Mouse (Mus musculus) embryonic facial prominence, embryonic 14.5 days (tissue): Measurements from ENCODE around the gene Abt1. TPM values are rescaled to one million over a fixed set of nuclear protein-coding genes. Genes with fewer than 3 reads are reported as not detected.

Source experiments
- ATAC-seq: fragments of 200-750 bp; cut with Nextera tagmentation; 2 replicates; pipeline ENCODE4 v1.8.0; 2017; ENCODE audit warnings: low read depth, moderate number of reproducible peaks, moderate TSS enrichment
- DNase-seq: peaks from one replicate; pipeline ENCODE4 v3.0.0-alpha.2; 2015; ENCODE audit warnings: low spot score
- H3K27ac ChIP-seq: fragments of 300-500 bp; sonication (generic); replicated peaks from 2 replicates; pipeline ENCODE4 v1.5.1; 2014; ENCODE audit warnings: low read depth, mild to moderate bottlenecking, low read length, moderate library complexity
- H3K27me3 ChIP-seq: fragments of 300-500 bp; sonication (generic); replicated peaks from 2 replicates; pipeline ENCODE4 v1.6.1; 2014; ENCODE audit warnings: low read length; ENCODE audit not compliant: control insufficient read depth, insufficient read depth
- H3K36me3 ChIP-seq: fragments of 300-500 bp; sonication (generic); 2 replicates; pipeline ENCODE4 v1.6.1; 2014; ENCODE audit warnings: low read length, mixed read lengths; ENCODE audit not compliant: control insufficient read depth, insufficient read depth
- H3K4me1 ChIP-seq: fragments of 300-500 bp; sonication (generic); 2 replicates; pipeline ENCODE4 v1.6.1; 2014; ENCODE audit warnings: antibody characterized with exemption, low read length; ENCODE audit not compliant: control insufficient read depth, insufficient read depth
- H3K4me2 ChIP-seq: fragments of 300-500 bp; sonication (generic); 2 replicates; pipeline ENCODE4 v1.6.1; 2014; ENCODE audit warnings: low read depth, mild to moderate bottlenecking, low read length, moderate library complexity, mixed read lengths
- H3K4me3 ChIP-seq: fragments of 300-500 bp; sonication (generic); 2 replicates; pipeline ENCODE4 v1.5.1; 2014; ENCODE audit warnings: low read depth, mild to moderate bottlenecking, low read length
- H3K9ac ChIP-seq: fragments of 300-500 bp; sonication (generic); 2 replicates; pipeline ENCODE4 v1.6.1; 2014; ENCODE audit warnings: low read depth, mild to moderate bottlenecking, low read length, moderate library complexity, mixed read lengths
- H3K9me3 ChIP-seq: fragments of 300-500 bp; sonication (generic); 2 replicates; pipeline ENCODE4 v1.6.1; 2016; ENCODE audit warnings: low read length; ENCODE audit not compliant: control insufficient read depth
- WGBS: fragments of 180-500 bp; shearing (Covaris S2); extraction: QIAGEN DNeasy Blood & Tissue Kit; methylation state at CpG from one replicate; pipeline ENCODE4 v1.1.7; 2014; 5-methylcytosine and 5-hydroxymethylcytosine counted together
- polyA plus RNA-seq: library from polyadenylated mRNA; unstranded; fragments of >200 nt; fragmentation: Nextera tagmentation; extraction: Ambion mirVana; gene quantifications from 2 replicates; pipeline ENCODE4 v1.2.1, GENCODE M21; 2014

Gene Abt1
- polyA plus RNA-seq, 1 experiment from 2014 or later: 11.6 TPM

- no peak for ATAC-seq
- WGBS: 29% methylated on average over 10 of the region's 10 CpGs
Measured at GRCm38 (mm10) chr13:23429771-23430380, 6.2 kb upstream of the Abt1 start.

GRCm38 (mm10) chr13:23428166-23428993 is 4.7 kb upstream of the Abt1 start:
- DNase-seq (no peak), ATAC-seq (no peak)
- no peak overlapping the region for H3K9ac ChIP-seq
- no peaks in the 10 kb centered on the region for H3K36me3 ChIP-seq
- H3K9me3 ChIP-seq: no peaks in the 10 kb centered on the region
- 56% methylated on average over 16 of the region's 16 CpGs for WGBS
- no peaks in the 10 kb centered on the region for H3K27me3 ChIP-seq
- no peak overlapping the region for H3K4me2 ChIP-seq
- no peak overlapping the region for H3K27ac ChIP-seq
- H3K4me3 ChIP-seq: no peak overlapping the region
- peaks cover 8% of the 10 kb centered on the region for H3K4me1 ChIP-seq

More at GRCm38 (mm10) chr13:23429771-23430380, 6.2 kb upstream of the Abt1 start:
- H3K4me2 ChIP-seq: peak overlapping the region; percentile 66
- H3K9ac ChIP-seq: peak overlapping the region; percentile 72
- no peak for DNase-seq
- H3K4me1 ChIP-seq: peaks cover 11% of the 10 kb centered on the region
- H3K4me3 ChIP-seq: peak overlapping the region; percentile 57
- H3K36me3 ChIP-seq: no peaks in the 10 kb centered on the region
- H3K27ac ChIP-seq: peak overlapping the region; percentile 85
- H3K27me3 ChIP-seq: no peaks in the 10 kb centered on the region
- H3K9me3 ChIP-seq: no peaks in the 10 kb centered on the region

GRCm38 (mm10) chr13:23427401-23427910 is 3.8 kb upstream of the Abt1 start:
- WGBS: 59% methylated on average over 10 of the region's 10 CpGs
- Histone ChIP-seq H3K36me3 (no peaks in the 10 kb centered on the region), H3K9ac (no peak overlapping the region), H3K4me3 (peak overlapping the region; percentile 4; the same call in 1 of the 2 replicates), H3K4me2 (no peak overlapping the region), H3K27me3 (no peaks in the 10 kb centered on the region), H3K27ac (no peak overlapping the region), H3K9me3 (no peaks in the 10 kb centered on the region), H3K4me1 (peaks cover 13% of the 10 kb centered on the region)
- DNase-seq (no peak), ATAC-seq (no peak)

GRCm38 (mm10) chr13:23426922-23427321 is 3.3 kb upstream of the Abt1 start:
- Histone ChIP-seq H3K4me1 (peaks cover 13% of the 10 kb centered on the region), H3K27me3 (no peaks in the 10 kb centered on the region), H3K9me3 (no peaks in the 10 kb centered on the region), H3K9ac (no peak overlapping the region), H3K36me3 (peaks cover 3% of the 10 kb centered on the region), H3K27ac (no peak overlapping the region), H3K4me3 (peak overlapping the region; percentile 4; the same call in 1 of the 2 replicates), H3K4me2 (no peak overlapping the region)
- ATAC-seq (no peak), DNase-seq (peak; percentile 71)
- WGBS: 14% methylated on average over 14 of the region's 14 CpGs

- WGBS: 10% methylated on average over 8 of the region's 8 CpGs
- no peak overlapping the region for H3K27ac ChIP-seq
- peaks cover 9% of the 10 kb centered on the region for H3K36me3 ChIP-seq
- no peak overlapping the region for H3K4me2 ChIP-seq
- peak; percentile 59 for DNase-seq
- no peaks in the 10 kb centered on the region for H3K27me3 ChIP-seq
- no peak overlapping the region for H3K4me3 ChIP-seq
- H3K9me3 ChIP-seq: no peaks in the 10 kb centered on the region
- H3K9ac ChIP-seq: no peak overlapping the region
- no peak for ATAC-seq
- H3K4me1 ChIP-seq: peaks cover 13% of the 10 kb centered on the region
Measured at GRCm38 (mm10) chr13:23426335-23426734, 2.7 kb upstream of the Abt1 start.

DNA sequence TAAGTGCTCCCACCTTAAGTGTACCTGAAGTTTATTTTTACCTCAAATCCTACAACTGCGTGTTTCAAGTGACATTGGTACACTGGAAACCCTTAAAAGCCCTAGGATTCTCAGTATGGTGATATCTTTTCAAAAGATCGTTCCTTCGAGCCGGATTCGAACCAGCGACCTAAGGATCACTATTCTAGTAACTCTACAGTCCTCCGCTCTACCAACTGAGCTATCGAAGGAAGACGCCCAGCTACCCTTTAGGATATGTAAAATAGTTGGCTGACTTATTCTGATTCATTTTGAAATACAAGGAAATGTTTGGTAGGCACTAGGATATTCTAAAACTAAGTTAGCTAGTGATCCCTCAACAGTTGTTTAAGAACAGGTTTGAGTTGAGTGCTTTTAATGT is 1.8 kb upstream of the Abt1 start:
- peak overlapping the region; percentile 85 for H3K4me2 ChIP-seq
- no peak overlapping the region for H3K27ac ChIP-seq
- H3K9me3 ChIP-seq: no peaks in the 10 kb centered on the region
- H3K4me1 ChIP-seq: peaks cover 13% of the 10 kb centered on the region
- H3K9ac ChIP-seq: no peak overlapping the region
- H3K36me3 ChIP-seq: peaks cover 17% of the 10 kb centered on the region
- H3K27me3 ChIP-seq: no peaks in the 10 kb centered on the region
- DNase-seq (peak; percentile 79), ATAC-seq (peak; percentile 12; the same call in 1 of the 2 replicates)
- peak overlapping the region; percentile 98 for H3K4me3 ChIP-seq
- 3% methylated on average over 9 of the region's 9 CpGs for WGBS

GRCm38 (mm10) chr13:23424494-23425325 is 1.0 kb upstream of the Abt1 start:
- Histone ChIP-seq H3K4me1 (peaks cover 11% of the 10 kb centered on the region), H3K36me3 (peaks cover 25% of the 10 kb centered on the region), H3K27ac (no peak overlapping the region; the same call in 1 of the 2 replicates), H3K4me3 (peak overlapping the region; percentile 98), H3K4me2 (peak overlapping the region; percentile 85), H3K9ac (0 out of 2 replicates have a peak overlapping the region, but pooled peaks have one; percentile 46), H3K9me3 (no peaks in the 10 kb centered on the region), H3K27me3 (no peaks in the 10 kb centered on the region)
- WGBS: 2% methylated on average over 25 of the region's 25 CpGs
- DNase-seq (peak; percentile 96), ATAC-seq (peak; percentile 85)

DNA sequence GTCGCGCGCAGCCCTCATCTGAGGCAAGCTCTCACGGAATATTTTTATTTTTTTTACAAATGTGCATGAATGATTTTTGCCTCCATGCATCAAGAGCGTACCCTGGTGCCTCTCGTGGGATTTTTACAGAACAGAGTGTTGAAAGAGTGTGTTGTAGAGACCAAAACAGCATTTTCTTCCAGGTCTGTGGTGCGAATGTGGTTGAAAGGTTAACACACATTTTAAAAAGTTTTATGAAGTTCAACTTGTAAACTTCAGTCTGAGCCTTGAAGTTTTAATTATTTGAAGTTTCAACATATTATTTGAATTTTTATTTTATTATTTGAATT is 350 bp upstream of the Abt1 start:
- DNase-seq: no peak
- H3K27ac ChIP-seq: peak overlapping the region; percentile 78
- H3K4me3 ChIP-seq: peak overlapping the region; percentile 98
- peaks cover 6% of the 10 kb centered on the region; the same call in 1 of the 2 replicates for H3K4me1 ChIP-seq
- peaks cover 31% of the 10 kb centered on the region for H3K36me3 ChIP-seq
- H3K27me3 ChIP-seq: no peaks in the 10 kb centered on the region
- peak overlapping the region; percentile 85 for H3K4me2 ChIP-seq
- ATAC-seq: peak; percentile 66
- H3K9me3 ChIP-seq: no peaks in the 10 kb centered on the region
- WGBS: under 1% methylated on average over 7 of the region's 7 CpGs
- H3K9ac ChIP-seq: peak overlapping the region; percentile 91
